Mouse (Mus musculus) liver, adult 2 months (tissue): Measurements from ENCODE around the gene Gm28308.

Experiments
- CTCF ChIP-seq: fragments of 200-500 bp; IDR thresholded peaks from 2 replicates; pipeline ENCODE4 v1.5.1; 2011; ENCODE audit warnings: low read depth, low read length, control low read depth
- POLR2A ChIP-seq: fragments of 200-500 bp; IDR thresholded peaks from 2 replicates; pipeline ENCODE4 v1.6.1; 2011; ENCODE audit warnings: low read length, control low read depth; ENCODE audit not compliant: insufficient read depth; ENCODE audit errors: extremely low read depth

- no peak for TF ChIP-seq CTCF
- no peak for TF ChIP-seq POLR2A
These were observed 23.7 kb upstream of the Gm28308 start for GRCm38 (mm10) chr6:52236806-52237205.
